Mouse (Mus musculus) thymus, postnatal 4 days (tissue): ENCODE measurements around the gene Polr3k.

Experiments used
- DNase-seq: peaks from one replicate; pipeline ENCODE4 v3.0.0; 2021

Gene Polr3k

DNA sequence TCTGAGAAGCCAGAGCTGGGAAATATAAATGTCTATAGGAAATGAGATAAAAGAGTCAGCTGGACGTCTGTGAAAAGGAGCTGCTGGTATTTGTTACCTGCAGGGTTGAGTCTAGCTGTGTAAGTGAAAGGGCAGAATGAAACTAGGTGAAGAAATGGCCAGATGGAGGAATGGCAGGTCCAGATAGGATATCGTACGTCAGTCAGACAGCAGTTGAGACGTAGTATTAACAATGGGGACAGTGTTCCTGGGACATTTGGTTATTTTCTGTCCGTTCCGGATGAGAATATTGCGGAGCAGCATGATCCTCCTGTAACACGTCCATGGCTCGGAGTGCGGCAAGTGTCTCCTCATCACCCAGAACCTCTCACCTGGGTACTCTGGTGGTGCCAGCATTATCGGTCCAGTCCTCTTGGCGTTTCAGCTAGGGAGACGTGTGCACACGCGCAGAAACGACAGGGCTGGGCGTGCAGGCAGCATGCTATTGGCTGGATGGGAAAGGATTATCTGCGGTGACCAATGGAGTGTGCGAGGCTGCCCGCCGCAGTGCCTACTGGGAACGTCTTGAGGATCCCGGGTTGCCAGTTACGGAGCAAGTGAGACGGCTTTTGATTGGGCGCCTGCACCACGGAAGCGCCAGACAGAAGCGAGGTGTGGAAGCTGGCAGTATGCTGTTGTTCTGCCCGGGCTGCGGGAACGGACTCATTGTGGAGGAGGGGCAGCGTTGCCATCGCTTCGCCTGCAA is at the start of gene Polr3k:
Gene Polr3k (plus strand): TSS at position 547 of the 745 bp plus-strand sequence.
- peak; percentile 87 for DNase-seq

GRCm38 (mm10) chr2:181829032-181829650 is 35.0 kb upstream of the Polr3k start:
- DNase-seq, result no peak

DNA sequence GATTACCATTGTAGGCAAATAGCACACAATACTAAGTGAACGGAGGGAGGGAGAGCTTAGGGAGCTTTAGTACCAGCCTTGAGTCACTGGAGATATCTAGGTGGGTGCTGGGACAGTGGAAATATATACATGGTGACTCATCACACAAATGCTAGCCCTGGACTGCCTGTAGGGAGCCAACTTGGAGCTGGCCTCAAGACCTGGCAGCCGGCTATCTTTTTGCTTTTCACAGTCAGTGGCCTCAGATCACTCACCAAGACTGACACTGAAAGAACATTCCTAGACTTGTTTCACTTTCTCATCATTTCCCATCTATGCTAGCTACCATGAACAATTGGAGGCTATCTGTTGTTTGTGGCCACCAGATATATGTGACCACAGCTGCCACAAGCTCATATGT is 31.4 kb upstream of the Polr3k start:
- no peak for DNase-seq

DNA sequence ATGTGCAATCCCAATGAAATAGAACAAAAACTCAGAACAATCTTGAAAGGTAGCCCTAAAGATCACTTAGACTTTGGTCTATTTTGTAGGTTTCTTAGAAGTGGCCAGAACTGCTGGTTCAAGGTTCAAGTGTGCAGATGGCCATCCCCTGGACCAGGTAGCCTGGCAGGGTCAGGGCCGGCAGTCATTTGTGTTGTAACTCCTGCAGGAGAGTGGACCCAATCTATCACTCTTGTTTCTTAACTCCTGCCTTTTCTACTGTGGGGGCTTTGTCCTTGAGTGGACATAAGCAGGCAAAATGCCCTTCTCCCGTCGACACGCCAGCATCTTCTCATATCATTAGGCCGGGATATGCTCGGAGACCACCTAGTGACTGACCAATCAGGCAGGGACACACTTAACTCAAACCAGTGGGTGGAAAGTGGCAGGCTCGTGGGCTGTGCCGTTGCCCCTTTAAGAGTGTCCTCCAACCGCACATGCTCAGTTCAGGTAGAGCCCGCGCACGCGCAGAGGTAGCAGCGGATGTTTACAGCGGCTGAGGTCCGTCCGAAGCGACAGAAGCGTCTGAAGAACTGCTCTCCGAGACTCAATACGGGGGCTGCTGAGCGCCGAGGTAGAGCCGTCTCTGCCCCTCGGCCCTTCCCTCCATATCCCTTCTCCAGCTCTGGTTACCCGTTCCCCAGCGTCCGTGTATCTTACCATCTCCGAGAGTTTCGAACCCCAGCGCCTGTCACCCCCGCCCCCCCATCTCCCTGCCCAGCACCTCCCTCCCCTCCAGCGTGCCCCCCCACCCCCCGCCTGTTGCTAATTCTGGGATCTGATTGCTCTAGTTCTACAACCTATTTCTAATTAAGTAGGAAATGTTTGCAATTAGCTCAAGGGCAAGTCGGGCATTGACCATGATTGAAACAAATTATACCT is 26.5 kb upstream of the Polr3k start, which contains the start of gene Pcmtd2:
Gene Pcmtd2 (plus strand): TSS at position 483 of the 921 bp plus-strand sequence.
- peak; percentile 94 for DNase-seq

GRCm38 (mm10) chr2:181838293-181838680 is 25.9 kb upstream of the Polr3k start:
- peak; percentile 24 for DNase-seq

GRCm38 (mm10) chr2:181845709-181846394 is 18.3 kb upstream of the Polr3k start:
- DNase-seq, result no peak

DNA sequence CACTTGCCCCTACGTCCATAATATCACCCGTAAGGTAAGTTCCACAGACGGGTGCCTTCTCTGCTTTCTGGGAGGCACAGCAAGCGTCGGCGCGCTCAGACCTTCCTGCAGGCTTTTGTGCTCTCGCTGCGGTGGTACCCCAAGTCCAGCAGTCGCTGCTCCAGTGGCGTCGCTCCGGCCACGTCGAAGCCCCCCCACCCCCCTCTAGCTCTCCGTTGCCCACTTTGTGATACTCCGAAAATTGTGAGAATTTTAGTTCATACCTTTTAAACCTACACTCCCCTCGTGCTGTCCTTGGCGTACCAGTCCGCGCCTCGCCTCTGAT is 361 bp downstream of the Polr3k start:
- DNase-seq, result no peak

GRCm38 (mm10) chr2:181866931-181867330 is 2.8 kb downstream of the Polr3k start:
- DNase-seq, result peak; percentile 73

DNA sequence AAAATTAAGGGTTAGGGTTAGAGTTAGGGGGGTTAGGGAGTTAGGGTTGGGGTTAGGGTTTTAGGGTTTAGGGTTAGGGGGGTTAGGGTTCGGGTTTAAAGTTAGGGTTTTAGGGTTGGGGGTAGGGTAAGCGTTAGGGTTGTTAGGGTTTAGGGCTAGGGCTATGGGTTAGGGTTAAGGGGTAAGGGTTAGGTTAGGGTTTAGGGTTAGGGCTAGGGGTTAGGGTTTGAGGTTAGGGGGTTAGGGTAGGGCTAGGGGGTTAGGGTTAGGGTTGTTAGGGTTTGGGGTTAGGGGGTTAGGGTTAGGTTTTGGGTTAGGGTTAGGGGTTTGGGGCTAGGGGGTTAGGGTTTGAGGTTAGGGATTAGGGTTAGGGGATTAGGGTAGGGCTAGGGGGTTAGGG is 6.9 kb downstream of the Polr3k start:
- no peak for DNase-seq

- no peak for DNase-seq
Measured at GRCm38 (mm10) chr2:181878903-181879302, 14.8 kb downstream of the Polr3k start.

DNA sequence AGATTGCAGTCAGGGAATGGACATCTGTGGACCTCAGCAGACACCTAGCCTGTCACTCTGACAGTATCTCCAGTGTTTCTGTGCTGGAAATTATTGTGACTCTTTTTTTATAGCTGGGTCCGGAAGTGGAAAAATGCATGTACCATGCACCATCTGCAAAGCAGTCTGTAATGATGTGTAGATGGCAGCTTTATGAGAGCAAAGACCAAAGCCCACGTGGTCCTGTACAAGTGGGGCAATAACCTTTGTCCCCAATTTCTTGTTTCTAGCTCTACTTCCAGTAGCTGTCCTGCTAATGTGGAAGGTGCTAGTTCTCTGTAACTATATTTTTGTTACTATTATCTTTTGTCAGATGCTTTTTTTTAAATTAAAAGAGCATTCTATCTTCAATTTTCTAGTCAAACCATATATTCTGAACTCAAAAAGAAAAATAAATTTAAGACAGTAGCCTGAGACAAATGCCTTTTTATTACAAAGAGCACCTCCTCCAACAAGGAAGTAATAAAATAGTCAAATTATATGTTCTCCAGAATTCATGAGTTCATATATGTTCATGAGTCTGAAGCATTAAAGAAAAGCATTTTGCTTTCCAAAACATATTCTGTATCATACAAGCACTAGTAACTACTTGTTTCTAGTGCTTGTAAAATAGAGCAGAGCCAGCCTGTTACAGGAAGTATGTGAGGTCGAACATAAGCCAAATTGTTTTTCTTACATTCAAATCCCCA is 19.0 kb downstream of the Polr3k start:
- DNase-seq, result no peak

DNA sequence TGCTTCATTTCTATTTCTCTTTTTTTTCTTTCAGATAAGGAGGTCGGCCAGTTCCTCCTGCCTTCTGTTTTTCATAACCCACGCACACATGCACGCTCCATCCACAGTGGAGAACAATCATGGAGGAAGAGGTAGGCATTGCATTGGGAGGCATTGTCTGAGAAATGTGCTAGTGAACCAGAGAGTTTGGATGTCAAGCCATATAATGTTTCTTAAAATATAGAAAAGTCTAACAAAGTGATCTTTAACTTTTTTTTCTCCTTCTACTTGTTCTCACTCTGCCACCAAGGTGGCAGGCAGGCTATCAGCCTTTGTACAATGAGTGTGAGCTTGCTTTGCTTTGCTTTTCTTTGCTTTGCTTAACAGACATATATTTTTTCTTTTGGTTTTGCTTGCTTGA is 53.7 kb downstream of the Polr3k start:
- DNase-seq, result no peak

GRCm38 (mm10) chr2:181918501-181918900 is 54.4 kb downstream of the Polr3k start:
- peak; percentile 62 for DNase-seq
